ENCODE assay signal across 8 mouse cellular contexts in the genomic region with DNA sequence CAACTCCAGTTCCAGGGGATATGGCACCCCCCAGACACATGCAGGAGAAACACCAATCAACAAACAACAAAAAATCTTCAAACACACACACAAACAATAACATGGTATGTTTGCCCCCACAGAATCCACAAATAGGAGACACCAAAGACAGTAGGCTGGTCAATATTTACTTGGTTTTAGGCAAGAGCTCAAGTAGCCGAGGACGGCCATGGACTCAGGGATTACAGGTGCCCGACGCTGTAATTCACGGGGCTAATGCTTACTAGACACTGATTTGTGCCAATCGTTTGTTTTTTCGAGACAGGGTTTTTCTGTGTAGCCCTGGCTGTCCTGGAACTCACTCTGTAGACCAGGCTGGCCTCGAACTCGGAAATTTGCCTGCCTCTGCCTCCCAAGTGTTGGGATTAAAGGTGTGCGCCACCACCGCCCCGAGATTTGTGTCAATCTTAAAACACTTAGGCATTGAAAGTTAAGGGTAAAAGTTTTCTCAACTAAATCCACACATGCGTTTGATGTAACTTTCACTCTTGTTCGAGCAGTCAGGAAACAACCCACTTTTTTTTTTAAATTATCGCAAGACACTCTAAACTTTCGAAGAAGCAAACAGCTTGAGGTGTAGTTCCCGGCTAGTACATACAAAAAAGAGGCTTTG. TPM values are rescaled to one million over a fixed set of nuclear protein-coding genes. Genes with fewer than 3 reads are reported as not detected.
DNase-seq lines count a peak whose midpoint lies in the region; ATAC-seq and TF ChIP-seq lines count a peak whose summit lies in the region.

No protein-coding gene starts in this region.

- WGBS in heart, embryonic 10.5 days, result 36% methylated on average over 17 of the region's 17 CpGs
- WGBS in forebrain, postnatal 0 days, result 33% methylated on average over 17 of the region's 17 CpGs
- WGBS in liver, postnatal 0 days (ENCODE audit: insufficient replicate concordance), result 9% methylated on average over 17 of the region's 17 CpGs

- H3K9me3 ChIP-seq in heart, embryonic 10.5 days, result no peaks in the 10 kb centered on the region
- no peaks in the 10 kb centered on the region for H3K9me3 ChIP-seq in forebrain, postnatal 0 days (ENCODE audit: low read length)
- H3K9me3 ChIP-seq in liver, postnatal 0 days (ENCODE audit: low read length), result no peaks in the 10 kb centered on the region

- peaks cover 18% of the 10 kb centered on the region; the same call in 1 of the 2 replicates for H3K4me1 ChIP-seq in heart, embryonic 10.5 days
- H3K4me1 ChIP-seq in forebrain, postnatal 0 days (ENCODE audit: insufficient read depth), result no peaks in the 10 kb centered on the region; the same call in 1 of the 2 replicates
- peaks cover 21% of the 10 kb centered on the region for H3K4me1 ChIP-seq in liver, postnatal 0 days (ENCODE audit: insufficient read depth)

- peak overlapping the region; percentile 70 for H3ac ChIP-seq in C2C12 (ENCODE audit: control insufficient read depth, insufficient read length, low read depth)

- H3K79me2 ChIP-seq in C2C12 (ENCODE audit: control insufficient read depth, insufficient read depth), result peaks cover 80% of the 10 kb centered on the region

- no peaks in the 10 kb centered on the region for H3K27me3 ChIP-seq in heart, embryonic 10.5 days (ENCODE audit: insufficient read depth, poor library complexity, severe bottlenecking)
- no peaks in the 10 kb centered on the region for H3K27me3 ChIP-seq in C2C12 (ENCODE audit: control insufficient read depth, insufficient read depth, insufficient read length)
- H3K27me3 ChIP-seq in forebrain, postnatal 0 days (ENCODE audit: insufficient read depth, low read length), result no peaks in the 10 kb centered on the region
- H3K27me3 ChIP-seq in liver, postnatal 0 days (ENCODE audit: insufficient read depth, low read length), result no peaks in the 10 kb centered on the region

- ATAC-seq in forebrain, postnatal 0 days, result no peak
- no peak for ATAC-seq in liver, postnatal 0 days

- peaks cover 64% of the 10 kb centered on the region for H3K79me3 ChIP-seq in C2C12 (ENCODE audit: low read depth)

- no peak for TF ChIP-seq CTCF in C2C12 (IDR thresholded peaks at IDR 0.05; ENCODE audit: control insufficient read depth, insufficient read depth, insufficient read length)
- no peak for TF ChIP-seq CTCF in forebrain, postnatal 0 days (IDR thresholded peaks at IDR 0.05; ENCODE audit: low read depth)
- no peak for TF ChIP-seq CTCF in liver, postnatal 0 days (IDR thresholded peaks at IDR 0.05; ENCODE audit: low read depth)

- peak overlapping the region; percentile 89 for H3K4me3 ChIP-seq in heart, embryonic 10.5 days
- H3K4me3 ChIP-seq in C2C12 (ENCODE audit: insufficient read depth, poor library complexity, severe bottlenecking), result peak overlapping the region; percentile 95
- H3K4me3 ChIP-seq in forebrain, postnatal 0 days (ENCODE audit: low read depth, low read length), result peak overlapping the region; percentile 96
- peak overlapping the region; percentile 96 for H3K4me3 ChIP-seq in liver, postnatal 0 days (ENCODE audit: low read depth, low read length)

- 0 out of 2 replicates have a peak overlapping the region, but pooled peaks have one; percentile 29 for H3K9ac ChIP-seq in forebrain, postnatal 0 days
- peak overlapping the region; percentile 100 for H3K9ac ChIP-seq in liver, postnatal 0 days (replicated peaks)

- intact Hi-C loops in heart, postnatal 10 days (cut with DNase I), result loop anchor here (1.0 kb wide), 2 partner anchors 18 to 68 kb away; no protein-coding TSS in a partner anchor

- peak; percentile 57 for DNase-seq in heart, embryonic 10.5 days (ENCODE audit: low spot score)
- DNase-seq in heart, postnatal 10 days, result no peak
- DNase-seq in forebrain, postnatal 0 days, result no peak
- DNase-seq in liver, postnatal 0 days, result no peak
- no peak for DNase-seq in right cerebral cortex, adult 2 months (ENCODE audit: low spot score in 2 of 2)
- DNase-seq in MN1 (ENCODE audit: low spot score), result no peak
- DNase-seq in layer of hippocampus, adult 11-12 months (ENCODE audit: low spot score), result no peak

- peak overlapping the region; percentile 100 for H3K27ac ChIP-seq in heart, embryonic 10.5 days
- no peak overlapping the region for H3K27ac ChIP-seq in forebrain, postnatal 0 days (ENCODE audit: low read depth, low read length)
- H3K27ac ChIP-seq in liver, postnatal 0 days (ENCODE audit: low read depth), result peak overlapping the region; percentile 99

- TF ChIP-seq EP300 in liver, postnatal 0 days (IDR thresholded peaks at IDR 0.05; ENCODE audit: low read depth), result no peak

- H3K4me2 ChIP-seq in forebrain, postnatal 0 days (ENCODE audit: low read depth), result peak overlapping the region; percentile 47
- H3K4me2 ChIP-seq in liver, postnatal 0 days (ENCODE audit: low read depth, low read length), result peak overlapping the region; percentile 83

- peaks cover 23% of the 10 kb centered on the region for H3K36me3 ChIP-seq in heart, embryonic 10.5 days
- peaks cover 43% of the 10 kb centered on the region for H3K36me3 ChIP-seq in C2C12 (ENCODE audit: control insufficient read depth, insufficient read depth)
- peaks cover 6% of the 10 kb centered on the region; the same call in 1 of the 2 replicates for H3K36me3 ChIP-seq in forebrain, postnatal 0 days (ENCODE audit: insufficient read depth)
- H3K36me3 ChIP-seq in liver, postnatal 0 days (replicated peaks; ENCODE audit: insufficient read depth, low read length), result peaks cover 22% of the 10 kb centered on the region

TF ChIP-seq in C2C12, 6 proteins besides CTCF, POLR2A, EP300 and RAD21:
- no peak for TF ChIP-seq MYOD1 (IDR thresholded peaks at IDR 0.05; ENCODE audit: control insufficient read depth, insufficient read length, low read depth)
- TF ChIP-seq MYOG (IDR thresholded peaks at IDR 0.05; ENCODE audit: control insufficient read depth, extremely low read depth, insufficient read length), result no peak
- no peak for TF ChIP-seq MAX (IDR thresholded peaks at IDR 0.05)
- TF ChIP-seq USF1 (IDR thresholded peaks at IDR 0.05; ENCODE audit: low read depth), result no peak
- no peak for TF ChIP-seq CEBPB (IDR thresholded peaks at IDR 0.05; ENCODE audit: low read depth)

RNA-seq across cellular contexts. Expression of a gene that starts 11.6 kb away (rescaled TPM):
- polyA plus RNA-seq in heart, embryonic 10.5 days (2016; fragmentation: Nextera tagmentation; extraction: Ambion mirVana), result 142 and 192 TPM in 2 replicates
- total RNA-seq in heart, postnatal 10 days (2021), result 100 to 1,000 TPM in 1 of 2 experiments, 10 to 100 TPM in 1; 99.0 to 107 TPM
- 113 TPM for polyA plus RNA-seq in C2C12 (2012; fragmentation: generic; extraction: Trizol)
- 126 and 149 TPM in 2 replicates for total RNA-seq in forebrain, postnatal 0 days (2014; rRNA removed)
- 61.3 and 62.8 TPM in 2 replicates for polyA plus RNA-seq in forebrain, postnatal 0 days (2015; fragmentation: Nextera tagmentation; extraction: Ambion mirVana)
- polyA plus RNA-seq in liver, postnatal 0 days (2015; fragmentation: Nextera tagmentation; extraction: Ambion mirVana), result 64.1 and 69.0 TPM in 2 replicates

RNA-seq across cellular contexts. Expression of a gene that starts 45.7 kb away (rescaled TPM):
- polyA plus RNA-seq in heart, embryonic 10.5 days (2016; fragmentation: Nextera tagmentation; extraction: Ambion mirVana), result 602 and 803 TPM in 2 replicates
- 1,000 to 10,000 TPM; 2,219 to 2,275 TPM for total RNA-seq in heart, postnatal 10 days (2021)
- polyA plus RNA-seq in C2C12 (2012; fragmentation: generic; extraction: Trizol), result 722 TPM
- total RNA-seq in forebrain, postnatal 0 days (2014; rRNA removed), result 321 and 336 TPM in 2 replicates
- 529 and 607 TPM in 2 replicates for polyA plus RNA-seq in forebrain, postnatal 0 days (2015; fragmentation: Nextera tagmentation; extraction: Ambion mirVana)
- 341 and 344 TPM in 2 replicates for polyA plus RNA-seq in liver, postnatal 0 days (2015; fragmentation: Nextera tagmentation; extraction: Ambion mirVana)
